Mouse (Mus musculus) heart, adult 9 months (tissue): Measurements from ENCODE around the gene Rasgef1b.
A peak's percentile ranks its signal among the peaks of the same experiment; 100 is the strongest.

Source experiments
- DNase-seq, 2 experiments: peaks; one replicate each; pipeline ENCODE4 v3.0.0; 2022; ENCODE audit warnings: low spot score in 2 of 2

Gene Rasgef1b

GRCm38 (mm10) chr5:99728649-99729212 is at the start of gene Rasgef1b:
Rasgef1b (minus strand) TSS chr5:99729065.
- peak; percentile 46 to 49 for DNase-seq

- no peak for DNase-seq
Measured at GRCm38 (mm10) chr5:99775342-99775741, 46.5 kb upstream of the Rasgef1b start.

GRCm38 (mm10) chr5:99773265-99773664 is 44.4 kb upstream of the Rasgef1b start:
- DNase-seq, result no peak

GRCm38 (mm10) chr5:99764246-99764645 is 35.4 kb upstream of the Rasgef1b start:
- no peak for DNase-seq

- DNase-seq, result no peak
Measured at GRCm38 (mm10) chr5:99758859-99759258, 30.0 kb upstream of the Rasgef1b start.

GRCm38 (mm10) chr5:99753843-99754242 is 25.0 kb upstream of the Rasgef1b start:
- DNase-seq, result no peak

GRCm38 (mm10) chr5:99753368-99753767 is 24.5 kb upstream of the Rasgef1b start:
- DNase-seq, result no peak

GRCm38 (mm10) chr5:99752670-99753231 is 23.9 kb upstream of the Rasgef1b start:
- no peak for DNase-seq

GRCm38 (mm10) chr5:99748417-99748816 is 19.6 kb upstream of the Rasgef1b start:
- DNase-seq, result no peak

- no peak for DNase-seq
Measured at GRCm38 (mm10) chr5:99746087-99746486, 17.2 kb upstream of the Rasgef1b start.

- DNase-seq, result no peak
Measured at GRCm38 (mm10) chr5:99742874-99743273, 14.0 kb upstream of the Rasgef1b start.

GRCm38 (mm10) chr5:99742056-99742455 is 13.2 kb upstream of the Rasgef1b start:
- no peak for DNase-seq

GRCm38 (mm10) chr5:99737937-99738727 is 9.3 kb upstream of the Rasgef1b start:
- no peak for DNase-seq

GRCm38 (mm10) chr5:99729931-99730330 is 1.1 kb upstream of the Rasgef1b start:
- no peak for DNase-seq

- peak in 1 of 2 experiments; percentile 7 for DNase-seq
Measured at GRCm38 (mm10) chr5:99729361-99729882, 557 bp upstream of the Rasgef1b start.

GRCm38 (mm10) chr5:99728027-99728451 is 826 bp downstream of the Rasgef1b start:
- DNase-seq, result no peak

- no peak for DNase-seq
Measured at GRCm38 (mm10) chr5:99723941-99724340, 4.9 kb downstream of the Rasgef1b start.

GRCm38 (mm10) chr5:99722310-99722709 is 6.6 kb downstream of the Rasgef1b start:
- no peak for DNase-seq

GRCm38 (mm10) chr5:99720554-99720953 is 8.3 kb downstream of the Rasgef1b start:
- DNase-seq, result no peak

GRCm38 (mm10) chr5:99717917-99718316 is 10.9 kb downstream of the Rasgef1b start:
- DNase-seq, result no peak

- no peak for DNase-seq
Measured at GRCm38 (mm10) chr5:99715281-99715744, 13.6 kb downstream of the Rasgef1b start.

GRCm38 (mm10) chr5:99711947-99712346 is 16.9 kb downstream of the Rasgef1b start:
- no peak for DNase-seq

GRCm38 (mm10) chr5:99708706-99709105 is 20.2 kb downstream of the Rasgef1b start:
- DNase-seq, result no peak
